Mouse (Mus musculus) heart, embryonic 11.5 days (tissue): ENCODE data around the gene Ppm1g. TPM values are rescaled to one million over a fixed set of nuclear protein-coding genes. Genes with fewer than 3 reads are reported as not detected.

Experiments used
- ATAC-seq: fragments of 200-750 bp; cut with Nextera tagmentation; replicated peaks from 2 replicates; pipeline ENCODE4 v1.8.0; 2017; ENCODE audit warnings: moderate library complexity; ENCODE audit not compliant: insufficient number of reproducible peaks, low FRiP score, low TSS enrichment
- H3K27ac ChIP-seq: fragments of 300-500 bp; sonication (generic); 2 replicates; pipeline ENCODE4 v1.5.1; 2014; ENCODE audit warnings: mild to moderate bottlenecking, low read depth, low read length
- H3K27me3 ChIP-seq: fragments of 300-500 bp; sonication (generic); 2 replicates; pipeline ENCODE4 v1.6.1; 2014; ENCODE audit warnings: mild to moderate bottlenecking, low read length, mixed read lengths; ENCODE audit not compliant: control insufficient read depth, insufficient read depth
- H3K36me3 ChIP-seq: fragments of 300-500 bp; sonication (generic); 2 replicates; pipeline ENCODE4 v1.6.1; 2014; ENCODE audit warnings: mild to moderate bottlenecking, low read length, moderate library complexity, mixed read lengths; ENCODE audit not compliant: control insufficient read depth, insufficient read depth
- H3K4me1 ChIP-seq: fragments of 300-500 bp; sonication (generic); 2 replicates; pipeline ENCODE4 v1.6.1; 2014; ENCODE audit warnings: low read length; ENCODE audit not compliant: control insufficient read depth, insufficient read depth
- H3K4me2 ChIP-seq: fragments of 300-500 bp; sonication (generic); 2 replicates; pipeline ENCODE4 v1.6.1; 2014; ENCODE audit warnings: mild to moderate bottlenecking, moderate library complexity
- H3K4me3 ChIP-seq: fragments of 300-500 bp; sonication (generic); 2 replicates; pipeline ENCODE4 v1.5.1; 2014; ENCODE audit warnings: low read depth, low read length
- H3K9ac ChIP-seq: fragments of 300-500 bp; sonication (generic); 2 replicates; pipeline ENCODE4 v1.6.1; 2014; ENCODE audit warnings: mild to moderate bottlenecking, low read depth, low read length, moderate library complexity
- H3K9me3 ChIP-seq: fragments of 300-500 bp; sonication (generic); replicated peaks from 2 replicates; pipeline ENCODE4 v1.6.1; 2016; ENCODE audit warnings: low read length; ENCODE audit not compliant: control insufficient read depth
- WGBS: fragments of 180-500 bp; shearing (Covaris S2); extraction: QIAGEN DNeasy Blood & Tissue Kit; methylation state at CpG from one replicate; pipeline ENCODE4 v1.1.7; 2014; ENCODE audit not compliant: insufficient replicate concordance; 5-methylcytosine and 5-hydroxymethylcytosine counted together
- polyA plus RNA-seq: library from polyadenylated mRNA; unstranded; fragments of >200 nt; fragmentation: Nextera tagmentation; extraction: Ambion mirVana; gene quantifications from 2 replicates; pipeline ENCODE4 v1.2.1, GENCODE M21; 2014

The Ppm1g gene
- polyA plus RNA-seq, 1 experiment from 2014 or later, result 103 TPM

DNA sequence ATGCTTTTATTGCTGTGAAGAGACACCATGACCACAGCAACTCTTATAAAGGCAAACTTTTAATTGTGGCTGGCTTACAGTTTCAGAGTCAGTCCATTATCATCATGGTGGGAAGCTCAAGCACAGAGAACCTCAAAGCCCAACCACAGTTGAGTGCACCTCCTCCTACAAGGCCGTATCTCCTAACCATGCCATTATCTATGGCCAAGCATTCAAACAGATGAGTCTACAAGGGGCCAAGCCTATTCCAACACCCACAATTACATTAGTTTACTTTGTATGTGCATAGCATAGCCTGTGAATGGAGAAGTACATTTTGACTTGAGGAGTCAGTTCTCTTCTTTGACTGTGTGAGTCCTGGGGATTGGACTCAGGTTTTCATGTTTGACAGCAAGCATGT, 55.6 kb downstream of the Ppm1g start:
- no peak overlapping the region for H3K9ac ChIP-seq
- H3K4me1 ChIP-seq, result no peaks in the 10 kb centered on the region
- H3K4me3 ChIP-seq, result no peak overlapping the region
- no peaks in the 10 kb centered on the region for H3K9me3 ChIP-seq
- no peak overlapping the region for H3K4me2 ChIP-seq
- 70% methylated on average over 1 of the region's 1 CpGs for WGBS
- peaks cover 42% of the 10 kb centered on the region for H3K36me3 ChIP-seq
- H3K27me3 ChIP-seq, result no peaks in the 10 kb centered on the region
- ATAC-seq, result no peak
- no peak overlapping the region for H3K27ac ChIP-seq

DNA sequence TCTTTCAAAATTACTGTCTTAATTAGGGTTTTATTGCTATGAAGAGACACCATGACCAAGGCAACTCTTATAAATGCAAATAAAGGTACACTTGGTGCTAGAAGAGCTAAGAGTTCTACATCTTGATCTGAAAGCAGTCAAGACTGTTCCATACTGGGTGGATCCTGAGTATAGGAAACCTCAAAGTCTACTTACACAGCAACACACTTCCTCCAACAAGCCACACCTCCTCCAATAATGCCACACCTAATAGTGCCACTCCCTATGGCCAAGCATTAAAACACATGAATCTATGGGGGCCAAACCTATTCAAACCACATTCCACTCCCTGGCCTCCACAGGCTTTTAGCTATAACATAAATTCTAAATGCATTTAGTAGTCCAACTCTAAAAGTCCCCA, 58.0 kb downstream of the Ppm1g start:
- Histone ChIP-seq H3K4me3 (no peak overlapping the region), H3K9me3 (no peaks in the 10 kb centered on the region), H3K4me2 (no peak overlapping the region), H3K27ac (no peak overlapping the region), H3K36me3 (peaks cover 50% of the 10 kb centered on the region), H3K27me3 (no peaks in the 10 kb centered on the region), H3K4me1 (no peaks in the 10 kb centered on the region), H3K9ac (no peak overlapping the region)
- no peak for ATAC-seq

DNA sequence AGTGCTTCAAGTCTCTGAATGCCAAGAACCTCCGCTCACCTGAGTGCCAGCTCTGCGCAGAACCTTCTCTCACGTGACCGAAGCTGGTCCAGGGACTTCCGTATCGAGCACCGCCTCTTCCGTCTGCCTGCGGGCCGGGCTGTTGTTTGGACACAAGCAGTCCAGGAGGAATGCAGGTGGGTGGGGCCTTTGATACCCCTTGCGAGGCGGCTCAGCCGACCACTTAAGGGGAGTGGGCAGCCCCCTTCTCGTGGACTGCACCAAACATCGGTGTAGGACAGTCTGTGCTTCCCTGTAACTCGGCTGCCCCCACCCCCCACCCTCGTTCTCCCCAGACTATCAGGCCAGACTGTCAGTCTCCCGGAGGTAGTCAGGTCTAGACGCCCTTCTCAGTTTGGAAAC, 66.3 kb downstream of the Ppm1g start, which contains the start of gene Mpv17:
Mpv17 (minus strand) TSS at position 100 of the 402 bp plus-strand sequence.
- Histone ChIP-seq H3K4me3 (peak within 1 kb of the TSS; percentile 64), H3K9me3 (no peaks in the 10 kb centered on the region), H3K4me1 (peaks cover 8% of the 10 kb centered on the region), H3K27ac (peak within 1 kb of the TSS; percentile 59; the same call in 1 of the 2 replicates), H3K36me3 (peaks cover 22% of the 10 kb centered on the region), H3K27me3 (no peaks in the 10 kb centered on the region), H3K9ac (peak within 1 kb of the TSS; percentile 80), H3K4me2 (peak within 1 kb of the TSS; percentile 83)
- under 1% methylated on average over 19 of the region's 19 CpGs for WGBS
- ATAC-seq, result peak; percentile 94

DNA sequence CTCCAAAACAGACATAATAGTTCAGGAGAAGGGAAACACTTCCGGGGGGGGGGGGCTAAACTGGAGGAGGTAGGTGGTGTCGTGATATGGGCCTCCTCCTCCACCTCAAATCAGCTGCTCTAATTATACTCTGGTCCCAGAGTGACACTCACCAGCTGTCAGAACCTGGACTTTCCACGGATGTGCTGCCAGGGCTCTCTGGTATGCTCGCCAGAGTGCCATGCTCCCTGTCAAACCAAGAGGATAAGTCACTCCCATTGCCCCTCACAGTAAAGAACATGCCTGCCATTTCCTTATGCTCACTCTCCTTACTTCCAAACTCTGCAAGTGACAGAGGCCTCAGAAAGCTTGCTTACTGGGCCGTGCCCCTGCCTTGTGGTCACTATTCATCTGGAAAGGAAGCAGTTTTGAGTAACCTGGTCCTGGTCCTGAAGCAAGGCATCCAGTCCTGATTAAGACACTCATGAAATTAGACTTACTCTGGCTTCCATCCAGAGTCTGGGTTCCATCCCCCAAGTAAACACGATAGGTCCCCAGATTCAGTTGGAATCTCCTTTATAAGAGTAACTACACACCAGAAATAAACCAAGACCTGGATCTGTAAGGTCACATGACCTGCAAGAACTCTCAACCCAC, 66.9 kb downstream of the Ppm1g start:
- no peaks in the 10 kb centered on the region for H3K27me3 ChIP-seq
- H3K36me3 ChIP-seq, result peaks cover 17% of the 10 kb centered on the region
- no peak overlapping the region for H3K27ac ChIP-seq
- WGBS, result 28% methylated on average over 6 of the region's 6 CpGs
- H3K9ac ChIP-seq, result peak overlapping the region; percentile 80
- H3K9me3 ChIP-seq, result no peaks in the 10 kb centered on the region
- H3K4me1 ChIP-seq, result peaks cover 8% of the 10 kb centered on the region
- H3K4me2 ChIP-seq, result peak overlapping the region; percentile 83
- peak overlapping the region; percentile 64 for H3K4me3 ChIP-seq
- no peak for ATAC-seq

Other genes with a start within 250 kb of the Ppm1g start
- 96.8 and 101 TPM in 2 replicates for gene Atraid, start 172.4 kb downstream of the Ppm1g start, polyA plus RNA-seq
- gene Slc5a6, start 171.8 kb downstream of the Ppm1g start, polyA plus RNA-seq, result 5.4 and 7.1 TPM in 2 replicates
- gene Cad, start 165.9 kb downstream of the Ppm1g start, polyA plus RNA-seq, result 22.9 and 23.1 TPM in 2 replicates
- gene Dnajc5g, start 114.4 kb downstream of the Ppm1g start, polyA plus RNA-seq, result not detected in 2 replicates
- 0.47 and 0.48 TPM in 2 replicates for gene Slc30a3, start 112.5 kb downstream of the Ppm1g start, polyA plus RNA-seq
- gene Trim54, start 104.0 kb downstream of the Ppm1g start, polyA plus RNA-seq, result 13.9 and 16.7 TPM in 2 replicates
- 0.51 TPM in 1 of 2 replicates, not detected in the other for gene Ucn, start 81.9 kb downstream of the Ppm1g start, polyA plus RNA-seq
- gene Mpv17, start 66.4 kb downstream of the Ppm1g start, polyA plus RNA-seq, result 78.1 and 82.1 TPM in 2 replicates
- gene Gm29609, start 40.8 kb downstream of the Ppm1g start, polyA plus RNA-seq, result 0.76 and 1.2 TPM in 2 replicates
- gene Gtf3c2, start 40.5 kb downstream of the Ppm1g start, polyA plus RNA-seq, result 48.2 and 50.8 TPM in 2 replicates
- gene Snx17, start 27.5 kb downstream of the Ppm1g start, polyA plus RNA-seq, result 115 and 122 TPM in 2 replicates
- gene Eif2b4, start 27.3 kb downstream of the Ppm1g start, polyA plus RNA-seq, result 56.7 and 58.6 TPM in 2 replicates
- 4.8 and 5.0 TPM in 2 replicates for gene Zfp513, start 18.4 kb downstream of the Ppm1g start, polyA plus RNA-seq
- gene Nrbp1, start 20.2 kb upstream of the Ppm1g start, polyA plus RNA-seq, result 124 and 141 TPM in 2 replicates
- 0.53 and 0.59 TPM in 2 replicates for gene Gm9970, start 20.5 kb upstream of the Ppm1g start, polyA plus RNA-seq
- gene Krtcap3, start 31.0 kb upstream of the Ppm1g start, polyA plus RNA-seq, result 7.1 and 7.7 TPM in 2 replicates
- 22.7 and 30.7 TPM in 2 replicates for gene Ift172, start 70.4 kb upstream of the Ppm1g start, polyA plus RNA-seq
- 22.3 and 28.5 TPM in 2 replicates for gene Fndc4, start 75.4 kb upstream of the Ppm1g start, polyA plus RNA-seq
- gene Gckr, start 76.8 kb upstream of the Ppm1g start, polyA plus RNA-seq, result 0.51 and 0.60 TPM in 2 replicates
- gene Zfp512, start 231.7 kb upstream of the Ppm1g start, polyA plus RNA-seq, result 34.4 and 44.0 TPM in 2 replicates